Mouse (Mus musculus) adrenal gland, postnatal 36 days (tissue): Measurements from ENCODE around the gene Olfr457. TPM values are rescaled to one million over a fixed set of nuclear protein-coding genes. Genes with fewer than 3 reads are reported as not detected.

ENCODE experiments used
- total RNA-seq, 2 experiments: library from RNA; stranded (reverse); gene quantifications; 2 replicates each; pipeline ENCODE4 v1.2.3; 2021

The Olfr457 gene
- total RNA-seq, 2 experiments from 2014 or later: not detected

Other genes starting within 250 kb of the Olfr457 start
- gene Gstk1, start 230.4 kb downstream of the Olfr457 start, total RNA-seq: 100 to 1,000 TPM in 1 of 2 experiments, 10 to 100 TPM in 1; 71.9 to 345 TPM
- gene Tmem139, start 214.4 kb downstream of the Olfr457 start, total RNA-seq: 1 to 10 TPM in 1 of 2 experiments, not detected in 1; 2.4 TPM
- 10 to 100 TPM; 17.8 to 20.6 TPM for gene Casp2, start 211.3 kb downstream of the Olfr457 start, total RNA-seq
- gene Clcn1, start 189.7 kb downstream of the Olfr457 start, total RNA-seq: under 1 TPM in 1 of 2 experiments, not detected in 1; 0.20 TPM
- gene Fam131b, start 151.7 kb downstream of the Olfr457 start, total RNA-seq: under 1 TPM; 0.23 to 0.60 TPM
- gene Zyx, start 126.7 kb downstream of the Olfr457 start, total RNA-seq: 100 to 1,000 TPM; 107 to 144 TPM
- under 1 TPM; 0.46 to 0.49 TPM for gene Epha1, start 103.1 kb downstream of the Olfr457 start, total RNA-seq
- 1 to 10 TPM; 2.3 to 5.9 TPM for gene Tas2r143, start 76.1 kb downstream of the Olfr457 start, total RNA-seq
- 1 to 10 TPM; 1.3 to 6.4 TPM for gene Tas2r135, start 70.9 kb downstream of the Olfr457 start, total RNA-seq
- 1 to 10 TPM in 1 of 2 experiments, not detected in 1; 3.7 TPM for gene Tas2r126, start 41.8 kb downstream of the Olfr457 start, total RNA-seq
- not detected for gene Olfr458, start 11.1 kb downstream of the Olfr457 start, total RNA-seq
- not detected for gene Olfr456, start 10.9 kb upstream of the Olfr457 start, total RNA-seq
- gene Olfr455, start 71.3 kb upstream of the Olfr457 start, total RNA-seq: not detected
- gene Tcaf3, start 121.4 kb upstream of the Olfr457 start, total RNA-seq: not detected
- gene Tcaf2, start 168.9 kb upstream of the Olfr457 start, total RNA-seq: 10 to 100 TPM in 1 of 2 experiments, 1 to 10 TPM in 1; 9.4 to 13.7 TPM
- gene Tcaf1, start 233.8 kb upstream of the Olfr457 start, total RNA-seq: 10 to 100 TPM; 71.7 to 85.6 TPM